Mouse (Mus musculus) hindbrain, embryonic 13.5 days (tissue): ENCODE measurements around the gene Sacm1l. TPM values are rescaled to one million over a fixed set of nuclear protein-coding genes. Genes with fewer than 3 reads are reported as not detected.

Experiments
- ATAC-seq: fragments of 200-750 bp; cut with Nextera tagmentation; 2 replicates; pipeline ENCODE4 v1.8.0; 2017; ENCODE audit warnings: moderate TSS enrichment; ENCODE audit not compliant: low FRiP score
- H3K27ac ChIP-seq: fragments of 300-500 bp; sonication (generic); 2 replicates; pipeline ENCODE4 v1.5.1; 2015; ENCODE audit warnings: inconsistent platforms, mild to moderate bottlenecking, moderate library complexity
- H3K27me3 ChIP-seq: fragments of 300-500 bp; sonication (generic); 2 replicates; pipeline ENCODE4 v1.6.1; 2015; ENCODE audit warnings: mild to moderate bottlenecking, inconsistent platforms
- H3K36me3 ChIP-seq: fragments of 300-500 bp; sonication (generic); 2 replicates; pipeline ENCODE4 v1.6.1; 2015; ENCODE audit warnings: mild to moderate bottlenecking, inconsistent platforms
- H3K4me1 ChIP-seq: fragments of 300-500 bp; sonication (generic); replicated peaks from 2 replicates; pipeline ENCODE4 v1.6.1; 2015; ENCODE audit warnings: inconsistent platforms
- H3K4me2 ChIP-seq: fragments of 300-500 bp; sonication (generic); 2 replicates; pipeline ENCODE4 v1.6.1; 2015; ENCODE audit warnings: inconsistent platforms, mild to moderate bottlenecking, moderate library complexity
- H3K4me3 ChIP-seq: fragments of 300-500 bp; sonication (generic); 2 replicates; pipeline ENCODE4 v1.5.1; 2015; ENCODE audit warnings: mild to moderate bottlenecking, inconsistent platforms
- H3K9ac ChIP-seq: fragments of 300-500 bp; sonication (generic); 2 replicates; pipeline ENCODE4 v1.6.1; 2015; ENCODE audit warnings: mild to moderate bottlenecking, inconsistent platforms
- H3K9me3 ChIP-seq: fragments of 300-500 bp; sonication (generic); 2 replicates; pipeline ENCODE4 v1.6.1; 2016; ENCODE audit warnings: inconsistent platforms
- WGBS: fragments of 180-500 bp; shearing (Covaris S2); methylation state at CpG from one replicate; pipeline ENCODE4 v1.1.7; 2015; 5-methylcytosine and 5-hydroxymethylcytosine counted together
- polyA plus RNA-seq: library from polyadenylated mRNA; unstranded; fragments of >200 nt; fragmentation: Nextera tagmentation; extraction: Ambion mirVana; gene quantifications from 2 replicates; pipeline ENCODE4 v1.2.1, GENCODE M21; 2015

Gene Sacm1l
- polyA plus RNA-seq: 50.4 and 52.4 TPM in 2 replicates

GRCm38 (mm10) chr9:123529392-123530157, at the start of gene Sacm1l:
Gene Sacm1l, plus strand, starts transcription at chr9:123529759.
- Histone ChIP-seq H3K36me3 (no peaks in the 10 kb centered on the region), H3K4me2 (peak within 1 kb of the TSS; percentile 64), H3K9ac (peak within 1 kb of the TSS; percentile 98), H3K27ac (peak within 1 kb of the TSS; percentile 97), H3K27me3 (no peaks in the 10 kb centered on the region), H3K4me1 (peaks cover 28% of the 10 kb centered on the region), H3K4me3 (peak within 1 kb of the TSS; percentile 99), H3K9me3 (no peaks in the 10 kb centered on the region)
- ATAC-seq: peak; percentile 99
- WGBS: under 1% methylated on average over 78 of the region's 79 CpGs

GRCm38 (mm10) chr9:123479876-123480252, 49.7 kb upstream of the Sacm1l start:
- H3K27me3 ChIP-seq: no peaks in the 10 kb centered on the region
- H3K4me1 ChIP-seq: peaks cover 51% of the 10 kb centered on the region
- H3K36me3 ChIP-seq: no peaks in the 10 kb centered on the region
- peak overlapping the region; percentile 63 for H3K4me2 ChIP-seq
- H3K9ac ChIP-seq: peak overlapping the region; percentile 71
- WGBS: 90% methylated on average over 8 of the region's 8 CpGs
- no peak for ATAC-seq
- H3K4me3 ChIP-seq: peak overlapping the region; percentile 62
- no peaks in the 10 kb centered on the region for H3K9me3 ChIP-seq
- no peak overlapping the region for H3K27ac ChIP-seq

- H3K4me2 ChIP-seq: peak overlapping the region; percentile 63
- WGBS: 84% methylated on average over 18 of the region's 18 CpGs
- no peak overlapping the region for H3K27ac ChIP-seq
- H3K9me3 ChIP-seq: no peaks in the 10 kb centered on the region
- H3K4me3 ChIP-seq: peak overlapping the region; percentile 8; the same call in 1 of the 2 replicates
- ATAC-seq: no peak
- no peaks in the 10 kb centered on the region for H3K36me3 ChIP-seq
- H3K9ac ChIP-seq: peak overlapping the region; percentile 71; the same call in 1 of the 2 replicates
- peaks cover 51% of the 10 kb centered on the region for H3K4me1 ChIP-seq
- no peaks in the 10 kb centered on the region for H3K27me3 ChIP-seq
Observed at GRCm38 (mm10) chr9:123480253-123480921, 49.2 kb upstream of the Sacm1l start.

GRCm38 (mm10) chr9:123481136-123481535, 48.4 kb upstream of the Sacm1l start:
- peak overlapping the region; percentile 63 for H3K4me2 ChIP-seq
- H3K27ac ChIP-seq: no peak overlapping the region
- H3K4me1 ChIP-seq: peaks cover 51% of the 10 kb centered on the region
- H3K27me3 ChIP-seq: no peaks in the 10 kb centered on the region
- H3K9me3 ChIP-seq: no peaks in the 10 kb centered on the region
- 75% methylated on average over 7 of the region's 7 CpGs for WGBS
- ATAC-seq: no peak
- 0 out of 2 replicates have a peak overlapping the region, but pooled peaks have one; percentile 8 for H3K4me3 ChIP-seq
- no peaks in the 10 kb centered on the region for H3K36me3 ChIP-seq
- 0 out of 2 replicates have a peak overlapping the region, but pooled peaks have one; percentile 19 for H3K9ac ChIP-seq

GRCm38 (mm10) chr9:123483598-123483997, 46.0 kb upstream of the Sacm1l start:
- Histone ChIP-seq H3K36me3 (no peaks in the 10 kb centered on the region), H3K4me3 (no peak overlapping the region), H3K9ac (no peak overlapping the region), H3K4me1 (peaks cover 45% of the 10 kb centered on the region), H3K4me2 (no peak overlapping the region), H3K27me3 (no peaks in the 10 kb centered on the region), H3K9me3 (no peaks in the 10 kb centered on the region), H3K27ac (no peak overlapping the region)
- 97% methylated on average over 1 of the region's 1 CpGs for WGBS
- no peak for ATAC-seq

GRCm38 (mm10) chr9:123484830-123485229, 44.7 kb upstream of the Sacm1l start:
- Histone ChIP-seq H3K4me2 (no peak overlapping the region), H3K27me3 (no peaks in the 10 kb centered on the region), H3K36me3 (no peaks in the 10 kb centered on the region), H3K9ac (no peak overlapping the region), H3K9me3 (no peaks in the 10 kb centered on the region), H3K4me3 (no peak overlapping the region), H3K4me1 (peaks cover 38% of the 10 kb centered on the region), H3K27ac (no peak overlapping the region)
- no peak for ATAC-seq
- WGBS: 96% methylated on average over 3 of the region's 3 CpGs

GRCm38 (mm10) chr9:123485561-123485960, 44.0 kb upstream of the Sacm1l start:
- no peak overlapping the region for H3K27ac ChIP-seq
- WGBS: 94% methylated on average over 4 of the region's 4 CpGs
- no peaks in the 10 kb centered on the region for H3K36me3 ChIP-seq
- no peak overlapping the region for H3K4me3 ChIP-seq
- H3K9ac ChIP-seq: no peak overlapping the region
- H3K4me1 ChIP-seq: peaks cover 34% of the 10 kb centered on the region
- ATAC-seq: no peak
- no peak overlapping the region for H3K4me2 ChIP-seq
- no peaks in the 10 kb centered on the region for H3K9me3 ChIP-seq
- no peaks in the 10 kb centered on the region for H3K27me3 ChIP-seq

- Histone ChIP-seq H3K27ac (no peak overlapping the region), H3K9ac (no peak overlapping the region), H3K4me1 (peaks cover 28% of the 10 kb centered on the region), H3K36me3 (no peaks in the 10 kb centered on the region), H3K9me3 (no peaks in the 10 kb centered on the region), H3K4me2 (no peak overlapping the region), H3K4me3 (no peak overlapping the region), H3K27me3 (no peaks in the 10 kb centered on the region)
- ATAC-seq: no peak
- 76% methylated on average over 3 of the region's 3 CpGs for WGBS
Observed at GRCm38 (mm10) chr9:123486635-123487034, 42.9 kb upstream of the Sacm1l start.

GRCm38 (mm10) chr9:123489073-123489472, 40.5 kb upstream of the Sacm1l start:
- no peak overlapping the region for H3K4me3 ChIP-seq
- no peak overlapping the region for H3K9ac ChIP-seq
- ATAC-seq: no peak
- H3K4me2 ChIP-seq: no peak overlapping the region
- H3K9me3 ChIP-seq: no peaks in the 10 kb centered on the region
- H3K4me1 ChIP-seq: peaks cover 24% of the 10 kb centered on the region
- no peaks in the 10 kb centered on the region for H3K36me3 ChIP-seq
- no peaks in the 10 kb centered on the region for H3K27me3 ChIP-seq
- H3K27ac ChIP-seq: no peak overlapping the region
- WGBS: 93% methylated on average over 2 of the region's 2 CpGs

- Histone ChIP-seq H3K36me3 (no peaks in the 10 kb centered on the region), H3K4me2 (no peak overlapping the region), H3K9ac (no peak overlapping the region), H3K27ac (no peak overlapping the region), H3K4me1 (peaks cover 23% of the 10 kb centered on the region), H3K4me3 (no peak overlapping the region), H3K27me3 (no peaks in the 10 kb centered on the region), H3K9me3 (no peaks in the 10 kb centered on the region)
- no peak for ATAC-seq
- WGBS: 79% methylated on average over 9 of the region's 9 CpGs
Observed at GRCm38 (mm10) chr9:123489727-123490343, 39.7 kb upstream of the Sacm1l start.

GRCm38 (mm10) chr9:123490930-123491329, 38.6 kb upstream of the Sacm1l start:
- H3K27me3 ChIP-seq: no peaks in the 10 kb centered on the region
- no peak overlapping the region for H3K4me2 ChIP-seq
- no peak overlapping the region for H3K9ac ChIP-seq
- no peak for ATAC-seq
- no peak overlapping the region for H3K27ac ChIP-seq
- 84% methylated on average over 5 of the region's 5 CpGs for WGBS
- no peak overlapping the region for H3K4me3 ChIP-seq
- no peaks in the 10 kb centered on the region for H3K9me3 ChIP-seq
- no peaks in the 10 kb centered on the region for H3K36me3 ChIP-seq
- H3K4me1 ChIP-seq: peaks cover 23% of the 10 kb centered on the region

- no peaks in the 10 kb centered on the region for H3K36me3 ChIP-seq
- no peak overlapping the region for H3K4me2 ChIP-seq
- H3K9me3 ChIP-seq: no peaks in the 10 kb centered on the region
- H3K4me3 ChIP-seq: no peak overlapping the region
- no peak overlapping the region for H3K9ac ChIP-seq
- H3K4me1 ChIP-seq: peaks cover 27% of the 10 kb centered on the region
- WGBS: 63% methylated on average over 9 of the region's 9 CpGs
- H3K27me3 ChIP-seq: no peaks in the 10 kb centered on the region
- H3K27ac ChIP-seq: no peak overlapping the region
- ATAC-seq: peak; percentile 80
Observed at GRCm38 (mm10) chr9:123491917-123492585, 37.5 kb upstream of the Sacm1l start.
